Mouse (Mus musculus): Measurements from ENCODE around the gene Nfatc2ip.

The Nfatc2ip gene

GRCm38 (mm10) chr7:126396298-126397119 lies at the start of gene Nfatc2ip:
TSS of gene Nfatc2ip (minus strand) at chr7:126396737.
- DNase-seq = peak; percentile 97 to 99

GRCm38 (mm10) chr7:126446217-126446616 lies 49.7 kb upstream of the Nfatc2ip start:
- no peak for DNase-seq

- no peak for DNase-seq
Observed at GRCm38 (mm10) chr7:126445104-126445815, 48.7 kb upstream of the Nfatc2ip start.

- DNase-seq = no peak
Observed at GRCm38 (mm10) chr7:126444536-126444935, 48.0 kb upstream of the Nfatc2ip start.

GRCm38 (mm10) chr7:126443997-126444396 lies 47.5 kb upstream of the Nfatc2ip start:
- no peak for DNase-seq

- peak in 1 of 2 experiments; percentile 26 for DNase-seq
Observed at GRCm38 (mm10) chr7:126440134-126440533, 43.6 kb upstream of the Nfatc2ip start.

- peak; percentile 78 to 84 for DNase-seq
Observed at GRCm38 (mm10) chr7:126436851-126437250, 40.3 kb upstream of the Nfatc2ip start.

GRCm38 (mm10) chr7:126435801-126436200 lies 39.3 kb upstream of the Nfatc2ip start:
- no peak for DNase-seq

- DNase-seq = no peak
Observed at GRCm38 (mm10) chr7:126434726-126435125, 38.2 kb upstream of the Nfatc2ip start.

- DNase-seq = no peak
Observed at GRCm38 (mm10) chr7:126430167-126430566, 33.6 kb upstream of the Nfatc2ip start.

- no peak for DNase-seq
Observed at GRCm38 (mm10) chr7:126429503-126429898, 33.0 kb upstream of the Nfatc2ip start.

GRCm38 (mm10) chr7:126428631-126429502 lies 32.3 kb upstream of the Nfatc2ip start, which contains the start of gene Rabep2:
TSS of gene Rabep2 (plus strand) at chr7:126428759.
- DNase-seq = peak; percentile 99 to 100

- DNase-seq = peak in 1 of 2 experiments; percentile 19
Observed at GRCm38 (mm10) chr7:126428154-126428553, 31.6 kb upstream of the Nfatc2ip start.

- DNase-seq = peak in 1 of 2 experiments; percentile 9
Observed at GRCm38 (mm10) chr7:126427323-126427860, 30.9 kb upstream of the Nfatc2ip start.

- DNase-seq = no peak
Observed at GRCm38 (mm10) chr7:126424161-126424560, 27.6 kb upstream of the Nfatc2ip start.

- no peak for DNase-seq
Observed at GRCm38 (mm10) chr7:126421756-126422155, 25.2 kb upstream of the Nfatc2ip start.

- no peak for DNase-seq
Observed at GRCm38 (mm10) chr7:126418496-126418895, 22.0 kb upstream of the Nfatc2ip start.

GRCm38 (mm10) chr7:126417606-126418005 lies 21.1 kb upstream of the Nfatc2ip start:
- DNase-seq = no peak

- DNase-seq = no peak
Observed at GRCm38 (mm10) chr7:126417045-126417444, 20.5 kb upstream of the Nfatc2ip start.

- DNase-seq = no peak
Observed at GRCm38 (mm10) chr7:126416615-126417014, 20.1 kb upstream of the Nfatc2ip start.

- no peak for DNase-seq
Observed at GRCm38 (mm10) chr7:126414725-126415124, 18.2 kb upstream of the Nfatc2ip start, which contains the start of gene Cd19. TSS of gene Cd19 (minus strand) at chr7:126414889.

- no peak for DNase-seq
Observed at GRCm38 (mm10) chr7:126411061-126411460, 14.5 kb upstream of the Nfatc2ip start.

Data from cerebellum, postnatal 10 days (tissue).